Mouse (Mus musculus): ENCODE measurements at regions not wholly inside any gene's neighbourhood (a gene's known extent, or its start where the extent isn't known, plus 50 kb on each side); places are given as distances from the start of the nearest gene placed in this dataset.
A peak's percentile ranks its signal among the peaks of the same experiment; 100 is the strongest.

GRCm38 (mm10) chr14:79929451-79929850 is 54.4 kb upstream of the Olfm4 start:
- DNase-seq (ENCODE audit: low read depth, low spot score) = no peak

GRCm38 (mm10) chr14:79927161-79927560 is 56.7 kb upstream of the Olfm4 start:
- DNase-seq (ENCODE audit: low read depth, low spot score) = no peak

- DNase-seq (ENCODE audit: low read depth, low spot score) = no peak
These were observed 66.7 kb upstream of the Olfm4 start for GRCm38 (mm10) chr14:79916960-79917848.

- no peak for DNase-seq (ENCODE audit: low read depth, low spot score)
These were observed 68.9 kb upstream of the Olfm4 start for GRCm38 (mm10) chr14:79914966-79915365.

GRCm38 (mm10) chr14:79913315-79913714 is 70.6 kb upstream of the Olfm4 start:
- DNase-seq (ENCODE audit: low read depth, low spot score) = no peak

GRCm38 (mm10) chr14:79912610-79913009 is 71.3 kb upstream of the Olfm4 start:
- DNase-seq (ENCODE audit: low read depth, low spot score) = peak; percentile 18

- no peak for DNase-seq (ENCODE audit: low read depth, low spot score)
These were observed 76.1 kb upstream of the Olfm4 start for GRCm38 (mm10) chr14:79907761-79908160.

- DNase-seq (ENCODE audit: low read depth, low spot score) = no peak
These were observed 78.3 kb upstream of the Olfm4 start for GRCm38 (mm10) chr14:79905574-79905973.

GRCm38 (mm10) chr14:79902355-79902754 is 81.5 kb upstream of the Olfm4 start:
- DNase-seq (ENCODE audit: low read depth, low spot score) = no peak

- no peak for DNase-seq (ENCODE audit: low read depth, low spot score)
These were observed 85.6 kb upstream of the Olfm4 start for GRCm38 (mm10) chr14:79898240-79898639.

- no peak for DNase-seq (ENCODE audit: low read depth, low spot score)
These were observed 90.6 kb upstream of the Olfm4 start for GRCm38 (mm10) chr14:79893241-79893640.

- no peak for DNase-seq (ENCODE audit: low read depth, low spot score)
These were observed 93.2 kb upstream of the Olfm4 start for GRCm38 (mm10) chr14:79890682-79891081.

- DNase-seq (ENCODE audit: low read depth, low spot score) = no peak
These were observed 93.6 kb upstream of the Olfm4 start for GRCm38 (mm10) chr14:79890280-79890679.

GRCm38 (mm10) chr14:79883487-79883886 is 100.4 kb upstream of the Olfm4 start:
- no peak for DNase-seq (ENCODE audit: low read depth, low spot score)

- DNase-seq (ENCODE audit: low read depth, low spot score) = no peak
These were observed 102.2 kb upstream of the Olfm4 start for GRCm38 (mm10) chr14:79881726-79882125.

GRCm38 (mm10) chr14:79880065-79880755 is 103.7 kb upstream of the Olfm4 start:
- no peak for DNase-seq (ENCODE audit: low read depth, low spot score)

GRCm38 (mm10) chr14:79879333-79880035 is 104.4 kb upstream of the Olfm4 start:
- DNase-seq (ENCODE audit: low read depth, low spot score) = no peak

GRCm38 (mm10) chr14:79878285-79879019 is 105.4 kb upstream of the Olfm4 start:
- DNase-seq (ENCODE audit: low read depth, low spot score) = no peak

GRCm38 (mm10) chr14:79873062-79873461 is 102.0 kb upstream of the Pcdh8 start:
- DNase-seq (ENCODE audit: low read depth, low spot score) = no peak

- no peak for DNase-seq (ENCODE audit: low read depth, low spot score)
These were observed 101.3 kb upstream of the Pcdh8 start for GRCm38 (mm10) chr14:79872430-79872829.

GRCm38 (mm10) chr14:79869325-79869724 is 98.2 kb upstream of the Pcdh8 start:
- DNase-seq (ENCODE audit: low read depth, low spot score) = no peak

- no peak for DNase-seq (ENCODE audit: low read depth, low spot score)
These were observed 85.1 kb upstream of the Pcdh8 start for GRCm38 (mm10) chr14:79856245-79856644.

Data from retina, adult 2 months (tissue).